Mouse (Mus musculus) mouse trophoblast stem cell (cell line): ENCODE measurements around the gene Bco1.

Source experiments
- in situ Hi-C, 2 experiments: fragments of 300-500 bp; cut with MseI, MboI; formaldehyde crosslinking; loops; 2 replicates in 1 of 2; 3 replicates in 1 of 2; pipeline ENCODE4 v1.15.1; 2025

Bco1 gene

GRCm38 (mm10) chr8:117148520-117148919 is 52.9 kb downstream of the Bco1 start:
- in situ Hi-C loops = no loop called here

DNA sequence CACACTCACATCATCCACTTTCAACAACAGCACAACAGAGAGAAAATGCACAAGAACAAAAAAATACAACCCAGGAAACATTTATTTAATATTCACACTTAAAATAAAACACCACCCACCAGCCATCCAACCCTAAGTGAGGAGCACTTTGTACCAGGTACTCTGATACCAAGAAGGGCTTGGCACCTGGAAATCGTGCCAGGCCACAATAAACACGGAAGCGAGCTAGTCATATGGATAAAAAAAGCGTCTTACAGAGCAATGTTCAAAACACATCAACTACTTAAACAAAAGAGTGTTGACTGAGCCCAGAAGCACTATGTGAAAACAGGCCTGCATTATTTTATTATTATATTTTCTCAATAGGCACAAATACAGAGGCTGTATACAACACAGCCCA is 60.5 kb downstream of the Bco1 start:
- in situ Hi-C loops = no loop called here

GRCm38 (mm10) chr8:117156866-117157768 is 61.5 kb downstream of the Bco1 start:
- in situ Hi-C loops = no loop called here

- in situ Hi-C loops = no loop called here
Observed at GRCm38 (mm10) chr8:117157769-117158091, 62.1 kb downstream of the Bco1 start.

DNA sequence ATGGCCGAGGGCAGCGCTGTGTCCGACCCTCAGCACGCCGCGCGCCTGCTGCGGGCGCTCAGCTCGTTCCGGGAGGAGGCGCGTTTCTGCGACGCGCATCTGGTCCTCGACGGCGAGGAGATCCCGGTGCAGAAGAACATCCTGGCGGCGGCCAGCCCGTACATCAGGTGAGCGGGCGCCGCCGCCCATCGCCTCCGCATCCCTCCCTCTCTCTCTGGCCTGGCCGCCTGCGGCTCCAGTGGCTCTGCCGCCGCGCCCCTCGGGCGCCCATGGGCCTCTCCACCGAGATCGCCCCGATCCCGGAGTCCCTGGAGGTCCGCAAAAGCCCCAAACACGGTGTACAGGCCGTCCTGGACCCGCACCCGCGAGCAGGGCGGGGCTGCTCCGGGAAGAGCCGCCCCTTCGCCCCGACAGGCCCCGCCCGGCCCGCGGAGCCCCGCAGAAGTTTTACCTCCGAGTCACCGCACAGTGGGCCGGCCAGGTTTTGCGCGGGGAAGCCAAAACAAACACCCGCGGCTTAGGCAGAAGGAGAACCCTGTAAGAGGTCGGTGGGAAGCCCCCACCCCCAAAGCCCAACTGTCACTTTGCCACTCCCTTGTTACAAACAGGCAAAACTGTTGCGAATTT is 62.6 kb downstream of the Bco1 start, which contains the start of gene Gan:
Gan (plus strand) TSS at position 1 of the 627 bp plus-strand sequence.
- in situ Hi-C loops = no loop called here

DNA sequence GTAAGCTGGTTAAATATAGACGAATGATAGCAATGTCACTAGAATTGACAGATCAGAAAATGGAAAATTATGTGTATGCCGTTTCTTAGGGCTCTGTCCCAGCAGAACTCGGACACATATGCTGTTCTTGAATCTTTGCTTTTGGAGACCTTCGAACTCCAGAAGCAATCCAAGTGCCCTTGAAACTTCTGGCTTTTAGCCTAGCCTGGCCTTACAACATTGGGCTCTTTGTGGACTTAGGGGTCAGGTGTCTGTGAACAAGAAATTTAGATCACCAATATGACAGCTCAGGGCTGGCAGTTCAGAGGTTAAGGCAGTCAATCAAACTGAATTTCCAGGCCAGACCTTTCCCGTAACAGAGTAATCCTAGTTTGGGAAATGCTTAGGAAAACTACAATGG is 63.4 kb downstream of the Bco1 start:
- in situ Hi-C loops = no loop called here

GRCm38 (mm10) chr8:117164912-117165311 is 69.3 kb downstream of the Bco1 start:
- in situ Hi-C loops = no loop called here

GRCm38 (mm10) chr8:117165542-117165941 is 69.9 kb downstream of the Bco1 start:
- in situ Hi-C loops = no loop called here

- in situ Hi-C loops = no loop called here
Observed at GRCm38 (mm10) chr8:117166515-117166914, 70.9 kb downstream of the Bco1 start.

- in situ Hi-C loops = no loop called here
Observed at GRCm38 (mm10) chr8:117167243-117167883, 71.7 kb downstream of the Bco1 start.

DNA sequence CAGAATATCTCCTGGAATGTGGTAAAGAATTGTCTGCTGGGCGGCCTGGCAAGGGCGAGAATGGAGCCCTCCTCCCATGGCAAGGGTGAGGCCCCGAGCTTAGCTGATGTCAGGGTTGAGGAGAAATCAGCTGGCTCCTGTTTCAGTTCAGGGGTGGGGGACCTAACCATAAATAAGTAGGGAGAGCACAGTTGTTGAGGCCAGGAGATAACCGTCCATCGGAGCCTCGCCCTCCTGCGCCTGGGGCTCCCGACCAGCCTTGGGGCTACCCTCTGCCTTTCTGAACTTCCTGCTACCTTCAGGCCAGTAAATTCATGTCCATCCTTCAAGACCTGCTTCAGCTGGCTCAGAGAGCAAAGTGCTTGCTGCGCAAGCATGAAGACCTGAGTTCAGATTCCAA is 72.7 kb downstream of the Bco1 start:
- in situ Hi-C loops = no loop called here

- in situ Hi-C loops = no loop called here
Observed at GRCm38 (mm10) chr8:117171826-117172225, 76.2 kb downstream of the Bco1 start.

- in situ Hi-C loops = no loop called here
Observed at GRCm38 (mm10) chr8:117172904-117173303, 77.2 kb downstream of the Bco1 start.

- in situ Hi-C loops = no loop called here
Observed at GRCm38 (mm10) chr8:117173690-117174089, 78.0 kb downstream of the Bco1 start.

DNA sequence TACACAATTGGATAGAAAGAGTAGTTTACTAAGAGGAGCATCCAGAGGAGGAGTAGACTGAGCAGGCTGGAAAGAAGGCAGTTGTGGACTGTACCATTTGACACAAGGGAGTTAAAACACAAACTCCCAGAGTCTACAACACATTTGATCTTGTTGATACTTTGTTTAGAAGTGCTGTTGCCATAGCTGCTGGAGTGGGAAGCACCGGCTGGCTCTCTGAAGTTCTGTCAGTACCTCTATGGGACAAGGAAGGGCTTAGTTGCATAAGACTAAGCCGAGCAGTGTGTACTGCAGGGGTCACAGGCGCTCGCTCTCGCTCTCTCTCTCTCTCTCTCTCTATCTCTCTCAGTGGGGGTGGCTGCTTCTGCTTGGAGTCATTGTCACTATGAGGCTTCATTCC is 78.9 kb downstream of the Bco1 start:
- in situ Hi-C loops = no loop called here

DNA sequence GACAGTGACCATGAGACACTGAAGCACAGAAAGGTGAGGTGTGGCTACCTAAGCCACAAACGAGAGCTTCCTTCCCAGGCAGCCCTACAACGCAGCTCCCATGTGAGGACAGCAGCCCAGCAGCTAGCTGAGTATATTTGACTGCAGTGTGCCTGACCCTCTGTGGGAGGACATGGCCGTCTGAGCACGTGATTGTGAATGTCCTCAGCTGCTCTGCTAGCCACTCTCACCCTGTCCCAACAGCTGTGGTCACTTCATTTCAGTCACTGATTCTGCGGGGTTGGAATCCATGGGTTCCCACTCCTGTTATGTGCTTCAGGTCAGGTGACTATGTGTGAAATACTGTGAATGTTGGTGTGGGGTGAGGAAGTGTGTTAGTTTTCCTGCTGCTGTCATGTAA is 80.7 kb downstream of the Bco1 start:
- in situ Hi-C loops = no loop called here

- in situ Hi-C loops = no loop called here
Observed at GRCm38 (mm10) chr8:117177236-117177635, 81.6 kb downstream of the Bco1 start.

- in situ Hi-C loops = no loop called here
Observed at GRCm38 (mm10) chr8:117178039-117178438, 82.4 kb downstream of the Bco1 start.

DNA sequence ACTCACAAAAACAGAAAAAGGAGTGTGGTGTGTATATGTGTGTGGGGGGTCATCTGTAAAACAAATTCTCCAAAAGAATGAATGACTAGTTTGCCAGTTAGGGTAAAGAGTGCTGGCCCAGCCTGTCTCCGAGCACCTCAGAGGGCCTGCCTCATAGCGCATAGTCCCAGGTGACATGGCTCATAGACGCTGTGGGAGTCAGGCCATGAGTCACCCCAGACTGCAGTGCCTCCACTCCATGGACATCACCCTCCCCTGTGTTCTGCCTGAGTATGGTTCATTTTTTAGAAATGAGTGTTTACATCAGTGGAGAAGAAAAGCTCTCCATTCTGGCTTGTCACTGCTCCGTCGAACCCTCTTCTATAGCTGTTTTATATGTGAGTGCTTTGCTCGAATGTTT is 83.0 kb downstream of the Bco1 start:
- in situ Hi-C loops = no loop called here

GRCm38 (mm10) chr8:117182746-117183145 is 87.1 kb downstream of the Bco1 start:
- in situ Hi-C loops = no loop called here
